Mouse (Mus musculus) layer of hippocampus, adult 18-20 months (tissue): ENCODE measurements around the gene Cntn4. TPM values are rescaled to one million over a fixed set of nuclear protein-coding genes. Genes with fewer than 3 reads are reported as not detected.

Experiments used
- DNase-seq, 2 experiments: peaks; one replicate each; pipeline ENCODE4 v3.0.0; 2022; ENCODE audit warnings: low spot score in 2 of 2
- total RNA-seq, 2 experiments: library from RNA; stranded (reverse); gene quantifications; 2 replicates each; pipeline ENCODE4 v1.2.3; 2021

Cntn4 gene
- total RNA-seq, 2 experiments from 2014 or later, result 26.4 to 27.1 TPM

- DNase-seq, result no peak
These were observed 778.2 kb downstream of the Cntn4 start for GRCm38 (mm10) chr6:106455616-106456015.

GRCm38 (mm10) chr6:106458166-106458565, 780.7 kb downstream of the Cntn4 start:
- no peak for DNase-seq

GRCm38 (mm10) chr6:106462403-106462802, 784.9 kb downstream of the Cntn4 start:
- no peak for DNase-seq

GRCm38 (mm10) chr6:106463857-106464256, 786.4 kb downstream of the Cntn4 start:
- DNase-seq, result no peak

- DNase-seq, result no peak
These were observed 788.3 kb downstream of the Cntn4 start for GRCm38 (mm10) chr6:106465766-106466165.

- peak; percentile 4 to 7 for DNase-seq
These were observed 789.0 kb downstream of the Cntn4 start for GRCm38 (mm10) chr6:106466267-106467029.

- DNase-seq, result no peak
These were observed 794.6 kb downstream of the Cntn4 start for GRCm38 (mm10) chr6:106471840-106472608.

- peak in 1 of 2 experiments; percentile 25 for DNase-seq
These were observed 796.4 kb downstream of the Cntn4 start for GRCm38 (mm10) chr6:106473871-106474270.

GRCm38 (mm10) chr6:106481533-106481932, 804.1 kb downstream of the Cntn4 start:
- no peak for DNase-seq

- DNase-seq, result peak in 1 of 2 experiments; percentile 46
These were observed 818.8 kb downstream of the Cntn4 start for GRCm38 (mm10) chr6:106496303-106496702.

- peak; percentile 70 to 85 for DNase-seq
These were observed 821.7 kb downstream of the Cntn4 start for GRCm38 (mm10) chr6:106499166-106499565.

GRCm38 (mm10) chr6:106503961-106504360, 826.5 kb downstream of the Cntn4 start:
- DNase-seq, result peak; percentile 32 to 69

- DNase-seq, result no peak
These were observed 842.9 kb downstream of the Cntn4 start for GRCm38 (mm10) chr6:106520367-106520766.

GRCm38 (mm10) chr6:106543500-106543899, 866.0 kb downstream of the Cntn4 start:
- DNase-seq, result peak in 1 of 2 experiments; percentile 29

- no peak for DNase-seq
These were observed 884.2 kb downstream of the Cntn4 start for GRCm38 (mm10) chr6:106561649-106562048.

- no peak for DNase-seq
These were observed 887.9 kb downstream of the Cntn4 start for GRCm38 (mm10) chr6:106565316-106565715.

- DNase-seq, result no peak
These were observed 888.5 kb downstream of the Cntn4 start for GRCm38 (mm10) chr6:106565769-106566459.

GRCm38 (mm10) chr6:106566929-106567621, 889.6 kb downstream of the Cntn4 start:
- no peak for DNase-seq

GRCm38 (mm10) chr6:106580124-106580523, 902.7 kb downstream of the Cntn4 start:
- DNase-seq, result peak in 1 of 2 experiments; percentile 3

- DNase-seq, result no peak
These were observed 916.3 kb downstream of the Cntn4 start for GRCm38 (mm10) chr6:106593756-106594155.

GRCm38 (mm10) chr6:106617081-106617480, 939.6 kb downstream of the Cntn4 start:
- DNase-seq, result no peak
